8 mouse cellular contexts compared by ENCODE assay signal in genomic region chr13:37541674-37542073, GRCm38 (mm10).
DNase-seq lines count a peak whose midpoint lies in the region; ATAC-seq and TF ChIP-seq lines count a peak whose summit lies in the region.

No protein-coding gene starts in this region.

- H3K36me3 ChIP-seq in embryonic facial prominence, embryonic 15.5 days, result no peaks in the 10 kb centered on the region
- no peaks in the 10 kb centered on the region for H3K36me3 ChIP-seq in lung, embryonic 14.5 days (ENCODE audit: insufficient read depth)

- H3K4me3 ChIP-seq in embryonic facial prominence, embryonic 15.5 days (replicated peaks), result no peak overlapping the region
- no peak overlapping the region for H3K4me3 ChIP-seq in lung, embryonic 14.5 days (ENCODE audit: low read depth, low read length)

- H3K9me3 ChIP-seq in embryonic facial prominence, embryonic 15.5 days (replicated peaks), result no peaks in the 10 kb centered on the region
- no peaks in the 10 kb centered on the region for H3K9me3 ChIP-seq in lung, embryonic 14.5 days (ENCODE audit: low read depth, low read length)

- DNase-seq in 3T3-L1 (ENCODE audit: low read depth, low spot score), result peak; percentile 73
- peak; percentile 90 for DNase-seq in Muller cell, postnatal 12 days (ENCODE audit: inconsistent ontology term)
- peak; percentile 47 for DNase-seq in heart, postnatal 25 days (ENCODE audit: low spot score)
- peak; percentile 63 to 76 for DNase-seq in kidney, postnatal 4 days
- DNase-seq in lung, embryonic 14.5 days, result peak; percentile 87
- DNase-seq in ovary, postnatal 36 days (ENCODE audit: low spot score), result peak; percentile 61
- DNase-seq in c-Kit-positive CD71-positive TER-119-positive erythroid progenitor cells, embryonic 14.5 days (ENCODE audit: low spot score), result no peak

- peak; percentile 81 for ATAC-seq in embryonic facial prominence, embryonic 15.5 days (ENCODE audit: insufficient number of reproducible peaks, low FRiP score, low TSS enrichment, low read depth)
- ATAC-seq in lung, embryonic 14.5 days (ENCODE audit: insufficient read depth), result peak; percentile 78

- peak overlapping the region; percentile 31 for H3K4me2 ChIP-seq in embryonic facial prominence, embryonic 15.5 days (replicated peaks)
- H3K4me2 ChIP-seq in lung, embryonic 14.5 days, result 0 out of 2 replicates have a peak overlapping the region, but pooled peaks have one; percentile 21

- no peak overlapping the region for H3K9ac ChIP-seq in embryonic facial prominence, embryonic 15.5 days
- no peak overlapping the region for H3K9ac ChIP-seq in lung, embryonic 14.5 days

- intact Hi-C loops in heart, postnatal 25 days (cut with DNase I), result loop anchor here (2.0 to 5.0 kb wide), 3 partner anchors 57 to 381 kb away; no protein-coding TSS in a partner anchor

- no peaks in the 10 kb centered on the region for H3K27me3 ChIP-seq in embryonic facial prominence, embryonic 15.5 days
- H3K27me3 ChIP-seq in lung, embryonic 14.5 days (ENCODE audit: insufficient read depth, low read length), result no peaks in the 10 kb centered on the region

- no peak overlapping the region for H3K27ac ChIP-seq in embryonic facial prominence, embryonic 15.5 days (replicated peaks)
- H3K27ac ChIP-seq in lung, embryonic 14.5 days (ENCODE audit: low read depth), result no peak overlapping the region

- H3K4me1 ChIP-seq in embryonic facial prominence, embryonic 15.5 days, result peaks cover 11% of the 10 kb centered on the region; the same call in 1 of the 2 replicates
- 0 out of 2 replicates have a peak, but pooled peaks cover 4% of the 10 kb centered on the region for H3K4me1 ChIP-seq in lung, embryonic 14.5 days (ENCODE audit: insufficient read depth)

- TF ChIP-seq CTCF in lung, embryonic 14.5 days (IDR thresholded peaks at IDR 0.05; ENCODE audit: low read depth), result peak; percentile 80

- 4% methylated on average over 6 of the region's 6 CpGs for WGBS in embryonic facial prominence, embryonic 15.5 days
- WGBS in lung, embryonic 14.5 days, result 6% methylated on average over 6 of the region's 6 CpGs
